Mouse (Mus musculus) lung, postnatal 0 days (tissue): ENCODE data around the gene Abcg4.
"Not testable (repeated sequence)": the region's sequence is repeated elsewhere in the genome, so short reads cannot be mapped to it uniquely, and the experiment has no call there.

Experiments used
- CTCF ChIP-seq: IDR thresholded peaks from 2 replicates; pipeline ENCODE4 v1.5.1; 2016; ENCODE audit warnings: antibody characterized with exemption, mild to moderate bottlenecking
- EP300 ChIP-seq: IDR thresholded peaks from 2 replicates; pipeline ENCODE4 v1.6.1; 2016; ENCODE audit warnings: antibody characterized with exemption, mild to moderate bottlenecking, control low read depth

- TF ChIP-seq CTCF: 0 out of 2 replicates have a peak, but pooled peaks have one; percentile 2
- TF ChIP-seq EP300: not testable (repeated sequence)
Observed at GRCm38 (mm10) chr9:44325032-44325767, 36.8 kb upstream of the Abcg4 start.
